Mouse (Mus musculus): ENCODE data around the gene Ndufa8. TPM values are rescaled to one million over a fixed set of nuclear protein-coding genes. Genes with fewer than 3 reads are reported as not detected.

Ndufa8 gene
- polyA plus RNA-seq, 1 experiment from 2014 or later, result 253 TPM

DNA sequence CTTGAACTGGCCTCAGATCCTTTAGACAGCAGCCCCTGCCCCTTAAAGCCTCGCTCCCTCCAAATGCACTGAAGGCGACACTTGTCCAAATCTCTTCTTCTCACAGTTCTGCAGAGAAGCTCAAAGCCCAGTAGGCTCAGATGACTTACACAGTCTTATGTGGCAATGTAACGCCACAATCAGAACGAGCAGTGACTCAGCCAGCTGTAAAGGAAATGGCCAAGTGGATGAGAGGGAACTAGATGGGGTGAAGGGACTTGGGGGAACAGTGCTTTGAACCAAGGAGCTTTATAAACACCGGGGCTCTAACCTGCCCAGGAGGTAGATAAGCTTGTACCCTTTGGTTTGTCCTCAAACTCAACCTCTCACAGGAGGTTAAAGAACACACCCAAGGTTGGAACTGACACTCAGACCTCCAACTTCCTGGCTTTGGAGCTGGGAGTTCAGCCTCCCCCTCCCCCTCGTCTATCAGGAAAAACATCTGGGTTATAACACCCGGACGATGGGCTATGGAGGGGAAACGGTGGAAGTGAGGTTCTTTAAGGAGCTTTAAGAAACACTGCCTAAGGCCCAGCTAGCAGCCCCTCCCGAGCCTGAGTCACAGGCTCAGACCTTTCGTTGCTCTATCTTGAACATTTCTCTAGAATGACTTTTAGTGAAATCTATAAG lies 13.7 kb downstream of the Ndufa8 start:
- Histone ChIP-seq H3K4me1 (ENCODE audit: insufficient read depth) (peaks cover 3% of the 10 kb centered on the region; the same call in 1 of the 2 replicates), H3K9ac (replicated peaks) (no peak overlapping the region), H3K9me3 (ENCODE audit: low read length) (no peaks in the 10 kb centered on the region), H3K4me3 (ENCODE audit: low read depth, low read length) (no peak overlapping the region), H3K27ac (ENCODE audit: low read depth) (no peak overlapping the region), H3K27me3 (ENCODE audit: insufficient read depth, low read length) (no peaks in the 10 kb centered on the region), H3K36me3 (replicated peaks; ENCODE audit: insufficient read depth, low read length) (peaks cover 28% of the 10 kb centered on the region), H3K4me2 (ENCODE audit: low read depth, low read length) (no peak overlapping the region)
- DNase-seq (no peak), ATAC-seq (no peak)
- WGBS (ENCODE audit: insufficient replicate concordance), result 37% methylated on average over 11 of the region's 11 CpGs
- TF ChIP-seq EP300 (IDR thresholded peaks at IDR 0.05; ENCODE audit: low read depth) (no peak), CTCF (IDR thresholded peaks at IDR 0.05; ENCODE audit: low read depth) (no peak)

GRCm38 (mm10) chr2:36034898-36035297 lies 14.3 kb downstream of the Ndufa8 start:
- Histone ChIP-seq H3K9ac (replicated peaks) (no peak overlapping the region), H3K4me2 (ENCODE audit: low read depth, low read length) (no peak overlapping the region), H3K4me1 (ENCODE audit: insufficient read depth) (peaks cover 2% of the 10 kb centered on the region; the same call in 1 of the 2 replicates), H3K9me3 (ENCODE audit: low read length) (no peaks in the 10 kb centered on the region), H3K27ac (ENCODE audit: low read depth) (no peak overlapping the region), H3K36me3 (replicated peaks; ENCODE audit: insufficient read depth, low read length) (peaks cover 28% of the 10 kb centered on the region), H3K4me3 (ENCODE audit: low read depth, low read length) (no peak overlapping the region), H3K27me3 (ENCODE audit: insufficient read depth, low read length) (no peaks in the 10 kb centered on the region)
- TF ChIP-seq EP300 (IDR thresholded peaks at IDR 0.05; ENCODE audit: low read depth) (no peak), CTCF (IDR thresholded peaks at IDR 0.05; ENCODE audit: low read depth) (no peak)
- 49% methylated on average over 7 of the region's 7 CpGs for WGBS (ENCODE audit: insufficient replicate concordance)
- DNase-seq (no peak), ATAC-seq (no peak)

- Histone ChIP-seq H3K4me2 (ENCODE audit: low read depth, low read length) (no peak overlapping the region), H3K9ac (replicated peaks) (no peak overlapping the region), H3K9me3 (ENCODE audit: low read length) (no peaks in the 10 kb centered on the region), H3K27ac (ENCODE audit: low read depth) (no peak overlapping the region), H3K27me3 (ENCODE audit: insufficient read depth, low read length) (no peaks in the 10 kb centered on the region), H3K4me3 (ENCODE audit: low read depth, low read length) (no peak overlapping the region), H3K36me3 (replicated peaks; ENCODE audit: insufficient read depth, low read length) (peaks cover 26% of the 10 kb centered on the region), H3K4me1 (ENCODE audit: insufficient read depth) (no peaks in the 10 kb centered on the region)
- TF ChIP-seq CTCF (IDR thresholded peaks at IDR 0.05; ENCODE audit: low read depth) (no peak), EP300 (IDR thresholded peaks at IDR 0.05; ENCODE audit: low read depth) (no peak)
- no peak for ATAC-seq
- DNase-seq, result no peak
- 77% methylated on average over 7 of the region's 7 CpGs for WGBS (ENCODE audit: insufficient replicate concordance)
Measured at GRCm38 (mm10) chr2:36033966-36034365, 15.2 kb downstream of the Ndufa8 start.

DNA sequence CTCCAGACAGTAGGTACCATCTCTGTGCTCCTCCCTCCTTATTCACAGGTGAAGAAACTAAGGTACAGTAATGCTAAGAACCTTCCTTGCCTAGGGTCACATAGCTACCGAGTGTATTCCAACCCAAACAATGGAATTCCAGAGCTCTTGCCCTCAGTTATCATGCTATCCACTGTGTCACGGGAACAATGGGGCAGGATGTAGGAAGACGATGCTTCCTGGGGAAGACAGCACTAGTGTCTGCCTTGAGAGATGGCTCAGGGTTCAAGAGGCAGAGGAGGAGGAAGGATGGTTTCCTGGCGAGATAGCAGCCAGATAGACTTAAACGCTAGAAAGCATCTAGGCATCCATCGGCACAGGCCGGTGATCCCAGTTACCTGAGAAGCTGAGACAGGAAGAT lies 16.3 kb downstream of the Ndufa8 start:
- no peak overlapping the region for H3K4me2 ChIP-seq (ENCODE audit: low read depth, low read length)
- TF ChIP-seq EP300 (IDR thresholded peaks at IDR 0.05; ENCODE audit: low read depth) (no peak), CTCF (IDR thresholded peaks at IDR 0.05; ENCODE audit: low read depth) (no peak)
- no peak overlapping the region for H3K9ac ChIP-seq (replicated peaks)
- DNase-seq (no peak), ATAC-seq (no peak)
- H3K36me3 ChIP-seq (replicated peaks; ENCODE audit: insufficient read depth, low read length), result peaks cover 19% of the 10 kb centered on the region
- no peaks in the 10 kb centered on the region for H3K4me1 ChIP-seq (ENCODE audit: insufficient read depth)
- no peaks in the 10 kb centered on the region for H3K27me3 ChIP-seq (ENCODE audit: insufficient read depth, low read length)
- WGBS (ENCODE audit: insufficient replicate concordance), result 66% methylated on average over 7 of the region's 7 CpGs
- no peak overlapping the region for H3K27ac ChIP-seq (ENCODE audit: low read depth)
- no peaks in the 10 kb centered on the region for H3K9me3 ChIP-seq (ENCODE audit: low read length)
- no peak overlapping the region for H3K4me3 ChIP-seq (ENCODE audit: low read depth, low read length)

- H3K27ac ChIP-seq (ENCODE audit: low read depth), result no peak overlapping the region
- H3K27me3 ChIP-seq (ENCODE audit: insufficient read depth, low read length), result peaks cover 12% of the 10 kb centered on the region; the same call in 1 of the 2 replicates
- no peak overlapping the region for H3K9ac ChIP-seq (replicated peaks)
- 39% methylated on average over 3 of the region's 3 CpGs for WGBS (ENCODE audit: insufficient replicate concordance)
- ATAC-seq (no peak), DNase-seq (no peak)
- TF ChIP-seq EP300 (IDR thresholded peaks at IDR 0.05; ENCODE audit: low read depth) (no peak), CTCF (IDR thresholded peaks at IDR 0.05; ENCODE audit: low read depth) (no peak)
- H3K9me3 ChIP-seq (ENCODE audit: low read length), result no peaks in the 10 kb centered on the region
- no peak overlapping the region for H3K4me2 ChIP-seq (ENCODE audit: low read depth, low read length)
- no peak overlapping the region for H3K4me3 ChIP-seq (ENCODE audit: low read depth, low read length)
- H3K36me3 ChIP-seq (replicated peaks; ENCODE audit: insufficient read depth, low read length), result no peaks in the 10 kb centered on the region
- no peaks in the 10 kb centered on the region for H3K4me1 ChIP-seq (ENCODE audit: insufficient read depth)
Measured at GRCm38 (mm10) chr2:36023291-36023690, 25.9 kb downstream of the Ndufa8 start.

GRCm38 (mm10) chr2:36021385-36022159 lies 27.6 kb downstream of the Ndufa8 start:
- Histone ChIP-seq H3K27me3 (ENCODE audit: insufficient read depth, low read length) (peaks cover 12% of the 10 kb centered on the region; the same call in 1 of the 2 replicates), H3K36me3 (replicated peaks; ENCODE audit: insufficient read depth, low read length) (no peaks in the 10 kb centered on the region), H3K4me1 (ENCODE audit: insufficient read depth) (no peaks in the 10 kb centered on the region), H3K4me3 (ENCODE audit: low read depth, low read length) (peak overlapping the region; percentile 17; the same call in 1 of the 2 replicates), H3K27ac (ENCODE audit: low read depth) (no peak overlapping the region), H3K9ac (replicated peaks) (no peak overlapping the region), H3K4me2 (ENCODE audit: low read depth, low read length) (peak overlapping the region; percentile 55), H3K9me3 (ENCODE audit: low read length) (no peaks in the 10 kb centered on the region)
- peak; percentile 63 for ATAC-seq
- 9% methylated on average over 32 of the region's 32 CpGs for WGBS (ENCODE audit: insufficient replicate concordance)
- TF ChIP-seq CTCF (IDR thresholded peaks at IDR 0.05; ENCODE audit: low read depth) (peak; percentile 75), EP300 (IDR thresholded peaks at IDR 0.05; ENCODE audit: low read depth) (no peak)
- DNase-seq, result peak; percentile 81
